8 mouse cellular contexts compared by ENCODE assay signal in the genomic region with DNA sequence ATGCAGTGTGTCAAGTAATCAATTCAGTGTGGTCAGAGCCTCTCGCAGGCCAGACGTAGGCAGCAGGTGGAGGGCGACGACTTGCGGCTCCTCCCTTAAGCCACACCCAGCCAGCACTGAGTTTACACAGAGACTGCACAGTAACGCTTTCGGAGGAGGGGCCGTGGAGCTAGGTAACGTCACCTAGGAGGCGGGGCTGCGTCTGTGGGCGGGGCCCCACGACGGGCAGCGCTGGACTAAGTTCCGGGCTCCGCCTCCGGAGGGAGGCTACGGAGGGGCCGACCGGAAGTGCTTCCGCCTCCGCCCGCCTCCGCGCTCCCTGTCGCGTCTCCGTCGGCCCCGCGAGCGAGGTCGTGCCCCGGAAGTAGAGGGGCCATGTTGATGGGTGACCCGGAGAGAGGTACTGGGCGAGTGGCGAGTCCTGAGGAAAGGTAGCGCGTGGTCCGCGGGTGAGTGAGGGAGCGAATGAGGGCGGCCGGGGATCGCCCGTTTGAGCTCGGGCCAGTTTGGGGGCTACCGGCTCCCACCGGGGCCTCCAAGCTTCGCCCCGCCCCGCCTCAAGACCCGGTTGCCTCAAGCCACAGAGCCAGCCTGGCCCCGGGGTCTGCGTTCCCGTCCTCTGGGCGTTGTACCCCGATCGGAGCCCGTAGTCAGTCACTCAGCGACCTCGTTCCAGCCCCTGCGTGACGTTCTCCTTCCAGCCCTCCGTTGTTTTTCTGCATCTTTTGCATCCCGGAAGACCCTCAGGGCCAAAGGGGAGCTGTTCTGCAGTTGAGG. TPM values are rescaled to one million over a fixed set of nuclear protein-coding genes. Genes with fewer than 3 reads are reported as not detected.
DNase-seq lines count a peak whose midpoint lies in the region; ATAC-seq lines count a peak whose summit lies in the region.

Gene Mief1, plus strand, starts transcription at position 286 of the 777 bp plus-strand sequence.

- H3K27me3 ChIP-seq in megakaryocyte, embryonic 14.5 days (replicated peaks): no peaks in the 10 kb centered on the region

- peak; percentile 100 for DNase-seq in ZHBTc4 (ENCODE audit: low read depth, low spot score)
- peak; percentile 98 for DNase-seq in gastrocnemius, adult 8-10 months (ENCODE audit: low spot score in 2 of 2)
- peak; percentile 92 for DNase-seq in hindlimb bud, embryonic 11.5 days (ENCODE audit: extremely low spot score, low read depth, low spot score)
- peak; percentile 91 to 98 for DNase-seq in left cerebral cortex, adult 8-10 months (ENCODE audit: low spot score in 2 of 2)
- peak; percentile 97 to 98 for DNase-seq in right cerebral cortex, postnatal 10 days (ENCODE audit: low spot score in 2 of 2)
- DNase-seq in urinary bladder, postnatal 25 days (ENCODE audit: low spot score): peak; percentile 96

- H3K36me3 ChIP-seq in megakaryocyte, embryonic 14.5 days (replicated peaks; ENCODE audit: low read length): peaks cover 38% of the 10 kb centered on the region

- H3K4me1 ChIP-seq in megakaryocyte, embryonic 14.5 days: peaks cover 51% of the 10 kb centered on the region

- no peaks in the 10 kb centered on the region for H3K9me3 ChIP-seq in megakaryocyte, embryonic 14.5 days

- ATAC-seq in common myeloid progenitor, adult 5-6 weeks (replicated peaks; ENCODE audit: low read depth, poor library complexity, severe bottlenecking): peak; percentile 98

- H3K4me3 ChIP-seq in megakaryocyte, embryonic 14.5 days (replicated peaks): peak within 1 kb of the TSS; percentile 98

RNA-seq across cellular contexts. Expression of gene Mief1, which starts in this region (rescaled TPM):
- 20.5 and 25.1 TPM in 2 replicates for total RNA-seq in common myeloid progenitor, adult 5-6 weeks (2017)
- total RNA-seq in gastrocnemius, adult 8-10 months (2022): 10 to 100 TPM; 25.6 to 28.6 (median 26.4) TPM
- 10 to 100 TPM; 30.2 to 33.7 (median 30.9) TPM for total RNA-seq in left cerebral cortex, adult 8-10 months (2022)
- 13.5 and 36.4 TPM in 2 replicates for polyA plus RNA-seq in megakaryocyte, embryonic 14.5 days (2012; ENCODE audit: insufficient read depth, low replicate concordance)

Comparison
In these comparisons a context has a peak if more than half of its experiments do, and no peak if none do; other contexts are left out.
1. Peak in every context shown above with its lines: DNase-seq, ATAC-seq and H3K4me3 ChIP-seq.